Mouse (Mus musculus): Measurements from ENCODE around the gene Ebf1. TPM values are rescaled to one million over a fixed set of nuclear protein-coding genes. Genes with fewer than 3 reads are reported as not detected.

Gene Ebf1
- total and polyA plus RNA-seq, 2 experiments from 2014 or later = 8.1 to 10.4 TPM

DNA sequence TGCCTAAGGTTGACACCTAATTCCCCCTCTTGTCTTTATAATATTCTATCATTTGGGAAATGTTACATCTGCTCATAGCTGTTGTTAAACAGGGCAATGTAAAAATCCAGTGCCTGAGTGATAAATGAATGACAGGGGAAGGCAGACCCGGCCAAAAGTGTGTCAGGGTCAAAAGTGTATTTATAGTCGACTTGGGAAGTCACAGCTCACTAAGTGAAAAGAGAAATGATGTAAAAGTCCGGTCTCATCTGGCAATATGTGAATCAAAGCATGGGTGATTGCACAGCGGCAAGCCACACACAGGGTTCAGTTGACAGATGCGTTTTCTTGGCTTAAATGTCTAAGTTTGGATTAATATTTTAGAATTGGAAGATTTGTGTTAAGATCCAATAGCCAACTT is 151.2 kb downstream of the Ebf1 start:
- WGBS = 46% methylated on average over 5 of the region's 5 CpGs
- Histone ChIP-seq H3K4me2 (ENCODE audit: low read depth, low read length) (no peak overlapping the region), H3K4me1 (ENCODE audit: control insufficient read depth, insufficient read depth) (0 out of 2 replicates have a peak, but pooled peaks cover 7% of the 10 kb centered on the region), H3K27ac (ENCODE audit: low read depth) (no peak overlapping the region), H3K4me3 (ENCODE audit: low read depth, low read length) (no peak overlapping the region), H3K9me3 (replicated peaks; ENCODE audit: control insufficient read depth, low read length) (no peaks in the 10 kb centered on the region), H3K9ac (replicated peaks; ENCODE audit: low read depth, low read length) (no peak overlapping the region), H3K27me3 (ENCODE audit: control insufficient read depth, insufficient read depth, low read length) (no peaks in the 10 kb centered on the region), H3K36me3 (replicated peaks; ENCODE audit: control insufficient read depth, insufficient read depth, low read length) (no peaks in the 10 kb centered on the region)
- DNase-seq (ENCODE audit: low spot score) (no peak), ATAC-seq (ENCODE audit: insufficient read depth, low read depth) (no peak)
- TF ChIP-seq CTCF (IDR thresholded peaks at IDR 0.05; ENCODE audit: low read depth) (no peak), EP300 (IDR thresholded peaks at IDR 0.05; ENCODE audit: low read depth) (no peak)

DNA sequence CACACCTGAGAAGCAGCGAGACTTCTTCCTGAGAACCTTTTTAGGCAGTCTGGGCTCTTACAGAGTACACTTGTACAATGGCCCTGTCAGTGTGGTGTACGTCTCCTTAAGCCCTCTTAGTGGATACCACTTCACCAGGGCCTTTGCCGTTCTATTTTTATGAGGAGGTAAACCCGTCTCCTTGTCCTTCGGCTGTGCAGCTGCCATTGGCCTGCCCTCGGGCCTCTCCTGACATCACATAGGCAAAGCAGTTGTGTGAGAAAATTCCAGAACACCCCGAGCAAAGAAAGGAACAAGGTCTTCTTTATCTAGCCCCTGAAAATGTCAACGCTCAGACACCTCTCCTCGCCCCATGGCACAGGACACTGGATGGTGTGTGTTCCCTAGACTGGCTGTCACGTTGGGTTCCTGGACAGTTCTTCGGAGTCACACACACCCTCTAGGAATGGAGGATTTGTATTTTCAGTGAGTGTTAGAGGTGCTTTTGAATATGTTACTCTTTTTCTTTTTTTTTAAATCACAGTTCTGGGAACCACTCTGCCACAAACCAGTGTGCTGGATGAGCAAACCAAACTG is 154.0 kb downstream of the Ebf1 start:
- 42% methylated on average over 11 of the region's 11 CpGs for WGBS
- Histone ChIP-seq H3K27me3 (ENCODE audit: control insufficient read depth, insufficient read depth, low read length) (no peaks in the 10 kb centered on the region), H3K36me3 (replicated peaks; ENCODE audit: control insufficient read depth, insufficient read depth, low read length) (no peaks in the 10 kb centered on the region), H3K4me3 (ENCODE audit: low read depth, low read length) (no peak overlapping the region), H3K27ac (ENCODE audit: low read depth) (no peak overlapping the region), H3K4me1 (ENCODE audit: control insufficient read depth, insufficient read depth) (0 out of 2 replicates have a peak, but pooled peaks cover 3% of the 10 kb centered on the region), H3K9me3 (replicated peaks; ENCODE audit: control insufficient read depth, low read length) (no peaks in the 10 kb centered on the region), H3K4me2 (ENCODE audit: low read depth, low read length) (no peak overlapping the region), H3K9ac (replicated peaks; ENCODE audit: low read depth, low read length) (no peak overlapping the region)
- ATAC-seq (ENCODE audit: insufficient read depth, low read depth) = peak; percentile 55
- TF ChIP-seq CTCF (IDR thresholded peaks at IDR 0.05; ENCODE audit: low read depth) (no peak), EP300 (IDR thresholded peaks at IDR 0.05; ENCODE audit: low read depth) (no peak)
- DNase-seq (ENCODE audit: low spot score) = no peak

DNA sequence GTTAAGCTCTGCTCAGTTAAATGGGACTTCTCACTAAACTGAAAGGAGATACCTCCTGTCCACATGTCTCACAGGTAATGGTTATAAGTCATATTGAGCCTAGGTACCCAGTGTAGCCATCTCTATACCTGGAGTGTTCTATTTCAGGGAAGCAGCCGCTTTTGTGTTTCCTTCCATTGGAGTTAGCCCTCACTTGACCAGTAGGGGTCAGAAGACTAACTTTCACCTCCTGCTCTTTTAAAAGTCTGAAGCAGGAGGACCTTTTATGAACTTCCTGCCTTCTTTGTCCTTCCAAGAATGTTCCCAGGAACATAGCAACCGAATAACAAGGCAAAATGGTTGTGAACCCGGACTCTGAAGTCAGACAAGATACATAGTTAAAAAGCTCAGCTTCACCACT is 157.3 kb downstream of the Ebf1 start:
- TF ChIP-seq EP300 (IDR thresholded peaks at IDR 0.05; ENCODE audit: low read depth) (no peak), CTCF (IDR thresholded peaks at IDR 0.05; ENCODE audit: low read depth) (peak; percentile 49)
- Histone ChIP-seq H3K4me2 (ENCODE audit: low read depth, low read length) (no peak overlapping the region), H3K4me1 (ENCODE audit: control insufficient read depth, insufficient read depth) (no peaks in the 10 kb centered on the region), H3K9ac (replicated peaks; ENCODE audit: low read depth, low read length) (no peak overlapping the region), H3K9me3 (replicated peaks; ENCODE audit: control insufficient read depth, low read length) (no peaks in the 10 kb centered on the region), H3K27ac (ENCODE audit: low read depth) (no peak overlapping the region), H3K4me3 (ENCODE audit: low read depth, low read length) (no peak overlapping the region), H3K27me3 (ENCODE audit: control insufficient read depth, insufficient read depth, low read length) (no peaks in the 10 kb centered on the region), H3K36me3 (replicated peaks; ENCODE audit: control insufficient read depth, insufficient read depth, low read length) (no peaks in the 10 kb centered on the region)
- WGBS = 52% methylated on average over 3 of the region's 3 CpGs
- no peak for DNase-seq (ENCODE audit: low spot score)
- no peak for ATAC-seq (ENCODE audit: insufficient read depth, low read depth)

DNA sequence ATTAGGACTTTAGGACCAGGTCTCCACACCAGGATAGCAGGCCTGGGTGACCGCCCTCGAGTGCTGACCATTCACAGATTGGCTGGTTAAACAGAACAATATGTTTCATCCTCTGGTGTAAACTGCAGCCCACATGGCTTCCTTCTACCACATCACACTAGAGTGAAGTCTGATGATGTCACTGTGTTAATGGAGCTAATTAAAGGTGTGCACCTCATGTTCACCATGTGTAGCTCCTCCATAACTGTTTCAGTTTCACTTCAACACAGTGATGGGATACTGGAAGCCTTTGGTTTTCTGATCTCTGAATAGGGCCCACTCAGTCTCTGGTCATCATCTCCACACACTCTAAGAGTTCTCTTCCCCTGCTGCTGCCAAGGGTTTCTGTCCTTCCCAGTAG is 158.4 kb downstream of the Ebf1 start:
- no peak overlapping the region for H3K4me2 ChIP-seq (ENCODE audit: low read depth, low read length)
- no peaks in the 10 kb centered on the region for H3K4me1 ChIP-seq (ENCODE audit: control insufficient read depth, insufficient read depth)
- TF ChIP-seq EP300 (IDR thresholded peaks at IDR 0.05; ENCODE audit: low read depth) = no peak
- TF ChIP-seq CTCF (IDR thresholded peaks at IDR 0.05; ENCODE audit: low read depth) = no peak
- no peak overlapping the region for H3K4me3 ChIP-seq (ENCODE audit: low read depth, low read length)
- no peak for ATAC-seq (ENCODE audit: insufficient read depth, low read depth)
- 86% methylated on average over 2 of the region's 2 CpGs for WGBS
- no peaks in the 10 kb centered on the region for H3K9me3 ChIP-seq (replicated peaks; ENCODE audit: control insufficient read depth, low read length)
- no peaks in the 10 kb centered on the region for H3K27me3 ChIP-seq (ENCODE audit: control insufficient read depth, insufficient read depth, low read length)
- H3K27ac ChIP-seq (ENCODE audit: low read depth) = no peak overlapping the region
- H3K9ac ChIP-seq (replicated peaks; ENCODE audit: low read depth, low read length) = no peak overlapping the region
- no peaks in the 10 kb centered on the region for H3K36me3 ChIP-seq (replicated peaks; ENCODE audit: control insufficient read depth, insufficient read depth, low read length)
- DNase-seq (ENCODE audit: low spot score) = no peak

DNA sequence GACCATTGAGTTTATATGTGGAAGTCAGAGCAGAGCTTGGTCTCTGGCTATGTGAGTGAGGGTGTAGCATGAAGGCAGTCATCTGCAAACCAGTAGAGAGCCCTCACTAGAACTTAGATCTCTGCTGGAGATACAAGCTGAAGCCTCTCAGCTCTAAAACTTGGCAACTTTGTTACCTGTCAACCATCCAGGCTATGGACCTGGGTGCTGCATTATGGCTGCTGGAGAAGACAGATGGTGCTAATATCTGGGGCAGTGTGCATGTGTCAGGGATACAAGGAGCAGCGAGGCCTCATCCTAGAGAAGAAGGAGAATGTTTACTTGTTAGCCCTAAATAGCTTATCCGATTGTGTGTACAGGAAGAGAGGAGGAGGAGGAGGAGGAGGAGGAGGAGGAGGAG is 159.4 kb downstream of the Ebf1 start:
- 82% methylated on average over 1 of the region's 2 CpGs for WGBS
- Histone ChIP-seq H3K9me3 (replicated peaks; ENCODE audit: control insufficient read depth, low read length) (no peaks in the 10 kb centered on the region), H3K36me3 (replicated peaks; ENCODE audit: control insufficient read depth, insufficient read depth, low read length) (no peaks in the 10 kb centered on the region), H3K4me3 (ENCODE audit: low read depth, low read length) (no peak overlapping the region), H3K27me3 (ENCODE audit: control insufficient read depth, insufficient read depth, low read length) (no peaks in the 10 kb centered on the region), H3K27ac (ENCODE audit: low read depth) (no peak overlapping the region), H3K4me2 (ENCODE audit: low read depth, low read length) (no peak overlapping the region), H3K9ac (replicated peaks; ENCODE audit: low read depth, low read length) (no peak overlapping the region), H3K4me1 (ENCODE audit: control insufficient read depth, insufficient read depth) (no peaks in the 10 kb centered on the region)
- no peak for ATAC-seq (ENCODE audit: insufficient read depth, low read depth)
- TF ChIP-seq CTCF (IDR thresholded peaks at IDR 0.05; ENCODE audit: low read depth) (no peak), EP300 (IDR thresholded peaks at IDR 0.05; ENCODE audit: low read depth) (no peak)
- no peak for DNase-seq (ENCODE audit: low spot score)
